Mouse (Mus musculus) T-helper 2 cell (primary cell): Measurements from ENCODE around the gene Krtap3-1.
"Not testable (repeated sequence)": the region's sequence is repeated elsewhere in the genome, so short reads cannot be mapped to it uniquely, and the experiment has no call there.

Experiments
- in situ Hi-C: fragments of 300-600 bp; cut with MboI, MseI; formaldehyde crosslinking; loops from one replicate; pipeline ENCODE4 v1.15.1; 2025; ENCODE audit warnings: high pct_unique_total_duplicates

The Krtap3-1 gene

GRCm38 (mm10) chr11:99566530-99566929 is at the start of gene Krtap3-1:
Gene Krtap3-1, minus strand, starts transcription at chr11:99566630.
- in situ Hi-C loops = no loop called here

- in situ Hi-C loops = no loop called here
These were observed 48.5 kb upstream of the Krtap3-1 start, which contains the start of gene Krtap2-4 for GRCm38 (mm10) chr11:99614796-99615363. Gene Krtap2-4, minus strand, starts transcription at chr11:99614846.

GRCm38 (mm10) chr11:99610089-99610488 is 43.7 kb upstream of the Krtap3-1 start, which contains the start of gene Gm11937:
Gene Gm11937, minus strand, starts transcription at chr11:99610189.
- in situ Hi-C loops = not testable (repeated sequence)

GRCm38 (mm10) chr11:99609126-99609525 is 42.7 kb upstream of the Krtap3-1 start:
- in situ Hi-C loops = no loop called here

GRCm38 (mm10) chr11:99603208-99603607 is 36.8 kb upstream of the Krtap3-1 start, which contains the start of gene Gm11938:
Gene Gm11938, minus strand, starts transcription at chr11:99603308.
- in situ Hi-C loops = not testable (repeated sequence)

GRCm38 (mm10) chr11:99597742-99598141 is 31.3 kb upstream of the Krtap3-1 start, which contains the start of gene Krtap9-3:
Gene Krtap9-3, minus strand, starts transcription at chr11:99598105.
- in situ Hi-C loops = not testable (repeated sequence)

GRCm38 (mm10) chr11:99590981-99591380 is 24.6 kb upstream of the Krtap3-1 start, which contains the start of gene Krtap1-3:
Gene Krtap1-3, minus strand, starts transcription at chr11:99591339.
- in situ Hi-C loops = no loop called here

- in situ Hi-C loops = no loop called here
These were observed 18.7 kb upstream of the Krtap3-1 start for GRCm38 (mm10) chr11:99585096-99585495.

GRCm38 (mm10) chr11:99583245-99583704 is 16.8 kb upstream of the Krtap3-1 start, which contains the start of gene Krtap1-4:
Gene Krtap1-4, minus strand, starts transcription at chr11:99583654.
- in situ Hi-C loops = no loop called here

GRCm38 (mm10) chr11:99581564-99581963 is 15.1 kb upstream of the Krtap3-1 start:
- in situ Hi-C loops = no loop called here

- in situ Hi-C loops = no loop called here
These were observed 14.6 kb upstream of the Krtap3-1 start for GRCm38 (mm10) chr11:99581051-99581450.

GRCm38 (mm10) chr11:99580636-99581035 is 14.2 kb upstream of the Krtap3-1 start, which contains the start of gene Krtap1-5:
Gene Krtap1-5, minus strand, starts transcription at chr11:99581016.
- in situ Hi-C loops = no loop called here

- in situ Hi-C loops = no loop called here
These were observed 7.7 kb upstream of the Krtap3-1 start for GRCm38 (mm10) chr11:99574106-99574505.

- in situ Hi-C loops = no loop called here
These were observed 6.7 kb upstream of the Krtap3-1 start for GRCm38 (mm10) chr11:99573164-99573563.

GRCm38 (mm10) chr11:99562580-99562979 is 3.9 kb downstream of the Krtap3-1 start:
- in situ Hi-C loops = no loop called here

- in situ Hi-C loops = no loop called here
These were observed 7.1 kb downstream of the Krtap3-1 start, which contains the start of gene Gm11939 for GRCm38 (mm10) chr11:99559366-99559765. Gene Gm11939, minus strand, starts transcription at chr11:99559466.

GRCm38 (mm10) chr11:99557976-99558745 is 8.3 kb downstream of the Krtap3-1 start:
- in situ Hi-C loops = no loop called here

- in situ Hi-C loops = no loop called here
These were observed 9.7 kb downstream of the Krtap3-1 start, which contains the start of gene Krtap3-2 for GRCm38 (mm10) chr11:99556753-99557152. Gene Krtap3-2, minus strand, starts transcription at chr11:99556853.

GRCm38 (mm10) chr11:99556195-99556594 is 10.2 kb downstream of the Krtap3-1 start:
- in situ Hi-C loops = no loop called here

- in situ Hi-C loops = no loop called here
These were observed 15.7 kb downstream of the Krtap3-1 start, which contains the start of gene Krtap3-3 for GRCm38 (mm10) chr11:99550765-99551164. Gene Krtap3-3, minus strand, starts transcription at chr11:99550865.

- in situ Hi-C loops = no loop called here
These were observed 18.5 kb downstream of the Krtap3-1 start for GRCm38 (mm10) chr11:99547892-99548291.

- in situ Hi-C loops = no loop called here
These were observed 26.7 kb downstream of the Krtap3-1 start for GRCm38 (mm10) chr11:99539721-99540120.
